Mouse (Mus musculus): Measurements from ENCODE around the gene Kcnj3.

Kcnj3 gene

DNA sequence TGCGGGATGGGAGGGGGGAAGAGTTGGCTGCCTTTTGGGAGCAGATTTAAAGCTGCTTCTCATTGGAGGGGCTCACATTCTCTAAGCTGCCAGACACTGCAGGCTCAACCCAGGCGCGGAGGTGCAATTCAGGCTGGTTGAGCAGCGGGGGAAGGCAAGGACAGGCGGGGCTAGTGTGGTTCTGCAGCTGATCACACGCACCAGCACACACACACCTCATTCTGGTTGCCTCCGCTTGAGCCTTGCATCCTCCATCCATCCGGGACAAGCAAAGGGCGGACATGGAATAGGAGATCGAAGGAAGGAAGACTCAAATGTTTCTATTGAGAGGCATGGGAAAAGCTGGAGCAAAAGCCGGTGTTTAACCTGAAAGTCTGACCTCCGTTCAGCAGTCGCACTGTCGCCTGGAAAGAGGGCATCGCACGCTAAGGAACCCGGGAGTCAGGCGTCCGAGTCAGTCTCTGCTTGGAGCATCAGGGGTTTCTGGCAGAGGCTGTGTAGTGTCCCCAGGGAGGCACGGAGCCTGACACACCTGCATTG, at the start of gene Kcnj3:
TSS of gene Kcnj3 (plus strand) at position 250 of the 540 bp plus-strand sequence.
- Histone ChIP-seq H3K36me3 (ENCODE audit: control insufficient read depth, insufficient read depth, low read length, poor library complexity, severe bottlenecking) (no peaks in the 10 kb centered on the region), H3K27me3 (ENCODE audit: control insufficient read depth, insufficient read depth, low read length, poor library complexity, severe bottlenecking) (no peaks in the 10 kb centered on the region)
- DNase-seq (ENCODE audit: low read depth, low spot score): no peak

DNA sequence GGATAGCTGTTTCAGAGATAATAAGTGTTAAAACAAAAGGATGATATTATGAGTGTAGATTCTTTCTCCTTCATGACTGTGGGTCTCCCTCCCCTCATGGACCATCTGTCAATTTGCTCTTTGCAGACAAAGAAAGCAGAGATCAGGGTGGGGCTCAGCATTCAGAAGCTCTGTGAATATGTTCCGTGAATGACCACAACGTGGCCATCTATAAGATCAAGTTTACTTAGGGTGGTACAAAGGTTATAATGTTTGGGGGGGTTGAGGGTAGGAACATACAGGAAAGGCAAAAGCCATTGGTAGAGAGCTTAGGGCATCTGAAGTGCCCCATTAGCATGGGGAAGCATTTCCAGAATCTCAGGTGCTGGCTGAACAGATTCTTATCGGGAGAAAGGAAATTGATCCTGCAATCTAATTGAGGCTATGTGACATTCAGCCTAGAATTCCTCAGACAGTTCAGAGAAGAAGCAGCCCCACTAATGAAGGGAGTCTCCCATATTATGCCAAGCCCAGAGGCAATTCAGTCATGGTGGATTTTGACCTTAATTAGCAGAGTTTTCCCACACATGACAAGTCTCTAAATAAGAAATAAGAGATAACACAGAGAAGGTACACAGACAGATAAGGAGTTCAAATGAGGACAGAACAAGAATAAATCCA, 45.3 kb upstream of the Kcnj3 start:
- no peak for DNase-seq (ENCODE audit: low read depth, low spot score)
- H3K36me3 ChIP-seq (ENCODE audit: control insufficient read depth, insufficient read depth, low read length, poor library complexity, severe bottlenecking): no peaks in the 10 kb centered on the region
- H3K27me3 ChIP-seq (ENCODE audit: control insufficient read depth, insufficient read depth, low read length, poor library complexity, severe bottlenecking): no peaks in the 10 kb centered on the region

DNA sequence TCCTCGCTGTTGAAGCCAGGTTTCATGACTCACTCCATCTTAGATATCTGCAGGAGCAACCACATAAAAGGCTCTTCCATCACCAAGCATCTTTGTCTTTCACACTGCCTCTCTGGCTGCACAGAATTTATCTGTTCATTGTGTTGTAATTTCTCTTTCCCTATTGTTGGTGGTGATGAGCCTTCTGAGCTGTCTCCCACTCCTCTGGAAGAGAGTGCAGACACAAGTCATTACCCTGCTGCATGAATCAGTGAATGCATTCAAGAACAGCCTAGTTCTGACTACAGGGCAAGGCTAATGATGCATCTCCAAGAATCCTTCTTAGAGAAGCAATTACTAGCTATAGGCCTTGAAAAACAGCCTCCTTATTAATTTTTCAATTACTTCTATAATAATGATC, 30.5 kb upstream of the Kcnj3 start:
- DNase-seq (ENCODE audit: low read depth, low spot score): no peak
- H3K36me3 ChIP-seq (ENCODE audit: control insufficient read depth, insufficient read depth, low read length, poor library complexity, severe bottlenecking): no peaks in the 10 kb centered on the region
- no peaks in the 10 kb centered on the region for H3K27me3 ChIP-seq (ENCODE audit: control insufficient read depth, insufficient read depth, low read length, poor library complexity, severe bottlenecking)

DNA sequence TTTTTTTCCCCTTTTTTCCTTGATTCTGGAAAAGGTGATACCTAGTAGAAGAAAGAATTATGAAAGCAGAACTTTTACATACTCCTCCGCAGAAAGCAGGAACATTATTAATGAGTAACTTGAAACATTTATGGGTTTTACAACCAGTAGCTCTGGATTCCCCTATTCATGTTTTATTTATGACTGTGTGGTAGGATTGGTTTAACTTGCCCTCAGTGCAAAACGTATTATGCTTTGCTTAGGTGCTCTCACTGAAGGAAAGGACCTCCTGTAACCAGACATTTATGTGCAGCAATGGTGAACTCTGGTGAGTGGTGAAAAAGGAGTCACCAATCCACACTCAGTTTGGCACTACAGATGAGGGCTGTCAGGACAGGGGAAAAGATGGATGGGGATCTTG, 8.1 kb upstream of the Kcnj3 start:
- no peaks in the 10 kb centered on the region for H3K27me3 ChIP-seq (ENCODE audit: control insufficient read depth, insufficient read depth, low read length, poor library complexity, severe bottlenecking)
- DNase-seq (ENCODE audit: low read depth, low spot score): no peak

DNA sequence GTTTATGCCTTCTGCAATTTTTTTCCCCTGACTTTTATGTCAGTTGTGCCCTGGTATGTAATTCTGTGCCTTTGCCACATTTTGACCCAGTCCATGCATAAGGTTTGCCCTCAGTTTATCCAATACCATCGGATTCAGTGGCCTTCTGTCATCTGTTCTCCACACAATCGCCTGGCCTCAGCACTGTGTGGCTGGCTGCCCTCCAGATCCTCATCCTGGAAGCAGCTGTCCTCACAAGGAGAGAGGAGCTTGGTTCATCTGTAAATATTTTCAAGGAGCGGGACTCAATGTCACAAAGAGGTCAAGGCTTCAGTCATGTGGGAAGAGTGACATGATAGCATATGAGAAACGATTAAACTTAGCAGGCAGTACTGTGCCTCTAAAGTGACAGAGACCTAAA, 3.7 kb upstream of the Kcnj3 start:
- no peaks in the 10 kb centered on the region for H3K27me3 ChIP-seq (ENCODE audit: control insufficient read depth, insufficient read depth, low read length, poor library complexity, severe bottlenecking)
- DNase-seq (ENCODE audit: low read depth, low spot score): no peak
- H3K36me3 ChIP-seq (ENCODE audit: control insufficient read depth, insufficient read depth, low read length, poor library complexity, severe bottlenecking): no peaks in the 10 kb centered on the region

More for the DNA sequence above, 8.1 kb upstream of the Kcnj3 start:
- no peaks in the 10 kb centered on the region for H3K36me3 ChIP-seq (ENCODE audit: control insufficient read depth, insufficient read depth, low read length, poor library complexity, severe bottlenecking)

DNA sequence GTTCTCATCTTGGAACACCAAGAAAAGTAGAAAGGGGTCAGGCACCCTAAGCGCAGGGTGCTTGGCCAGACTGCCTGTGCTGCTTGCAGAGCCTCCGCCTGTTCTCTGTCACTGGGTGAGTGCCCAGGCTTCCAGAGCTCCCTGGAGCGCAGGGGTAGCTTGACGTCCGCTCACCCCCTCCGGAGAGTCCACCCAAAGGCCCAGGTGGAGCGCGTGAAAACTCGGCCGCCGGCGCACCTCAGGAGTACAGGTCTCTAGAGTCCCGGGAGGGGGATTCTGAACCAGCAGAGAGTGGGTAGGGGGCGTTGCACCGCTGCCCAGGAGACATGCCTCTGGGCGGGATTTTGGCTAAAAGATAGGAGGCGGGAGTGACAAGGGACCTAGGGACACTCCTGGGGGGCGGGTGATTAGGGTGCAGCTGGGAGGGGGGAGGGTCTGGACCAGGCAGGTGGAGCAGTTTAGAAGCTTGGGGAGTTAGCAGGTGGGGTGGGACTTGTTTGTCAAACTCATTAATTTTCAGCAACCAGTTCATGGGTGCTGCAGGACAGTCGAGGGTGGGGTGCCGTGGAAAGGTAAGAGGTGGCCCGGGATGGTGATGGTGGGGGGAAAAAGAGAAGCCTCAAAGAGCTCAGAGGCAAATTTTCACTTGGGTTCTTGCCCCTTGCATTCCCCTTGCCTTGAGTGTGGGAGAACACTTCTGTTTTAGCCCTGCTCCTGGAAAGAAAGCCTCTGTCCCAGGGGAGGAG, 664 bp downstream of the Kcnj3 start:
- DNase-seq (ENCODE audit: low read depth, low spot score): no peak
- Histone ChIP-seq H3K27me3 (ENCODE audit: control insufficient read depth, insufficient read depth, low read length, poor library complexity, severe bottlenecking) (no peaks in the 10 kb centered on the region), H3K36me3 (ENCODE audit: control insufficient read depth, insufficient read depth, low read length, poor library complexity, severe bottlenecking) (no peaks in the 10 kb centered on the region)

DNA sequence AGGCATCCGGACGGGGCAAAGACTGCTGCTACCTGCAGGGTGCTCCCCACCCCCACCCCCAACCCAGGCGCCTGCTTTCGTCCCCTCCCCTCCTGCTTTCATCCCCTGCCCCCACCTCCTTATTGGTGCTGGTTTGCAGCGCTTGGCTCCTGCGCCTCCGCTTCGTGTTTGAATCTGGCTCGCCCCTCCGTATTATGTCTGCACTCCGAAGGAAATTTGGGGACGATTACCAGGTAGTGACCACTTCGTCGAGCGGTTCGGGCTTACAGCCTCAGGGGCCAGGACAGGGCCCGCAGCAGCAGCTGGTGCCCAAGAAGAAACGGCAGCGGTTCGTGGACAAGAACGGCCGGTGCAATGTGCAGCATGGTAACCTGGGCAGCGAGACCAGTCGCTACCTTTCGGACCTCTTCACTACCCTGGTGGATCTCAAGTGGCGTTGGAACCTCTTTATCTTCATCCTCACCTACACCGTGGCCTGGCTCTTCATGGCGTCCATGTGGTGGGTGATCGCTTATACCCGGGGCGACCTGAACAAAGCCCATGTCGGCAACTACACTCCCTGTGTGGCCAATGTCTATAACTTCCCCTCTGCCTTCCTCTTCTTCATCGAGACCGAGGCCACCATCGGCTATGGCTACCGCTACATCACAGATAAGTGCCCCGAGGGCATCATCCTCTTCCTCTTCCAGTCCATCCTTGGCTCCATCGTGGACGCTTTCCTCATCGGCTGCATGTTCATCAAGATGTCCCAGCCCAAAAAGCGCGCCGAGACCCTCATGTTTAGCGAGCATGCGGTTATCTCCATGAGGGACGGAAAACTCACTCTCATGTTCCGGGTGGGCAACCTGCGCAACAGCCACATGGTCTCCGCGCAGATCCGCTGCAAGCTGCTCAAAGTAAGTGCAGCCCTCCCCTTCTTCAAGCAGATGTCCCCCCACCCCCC, 1.5 kb downstream of the Kcnj3 start:
- H3K36me3 ChIP-seq (ENCODE audit: control insufficient read depth, insufficient read depth, low read length, poor library complexity, severe bottlenecking): no peaks in the 10 kb centered on the region
- no peak for DNase-seq (ENCODE audit: low read depth, low spot score)
- no peaks in the 10 kb centered on the region for H3K27me3 ChIP-seq (ENCODE audit: control insufficient read depth, insufficient read depth, low read length, poor library complexity, severe bottlenecking)

DNA sequence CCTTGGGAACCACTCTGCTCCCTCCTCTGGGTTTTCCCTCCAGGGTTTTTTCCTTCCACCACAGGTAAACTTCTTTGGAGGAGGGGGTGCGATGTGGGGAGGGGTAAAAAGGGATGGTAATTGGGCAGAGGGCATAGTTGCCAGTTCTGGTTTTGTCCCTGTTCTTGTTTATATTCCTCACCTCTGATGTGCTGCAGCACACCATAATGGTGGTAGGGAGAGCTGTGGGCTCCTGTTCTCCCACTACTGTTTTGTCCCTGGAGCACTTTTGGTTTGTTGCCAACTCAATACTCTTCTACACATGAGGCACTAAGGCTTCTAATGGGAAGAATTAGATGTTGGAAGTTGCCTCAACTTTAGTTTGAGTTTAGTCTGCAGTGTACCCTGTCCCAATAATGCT, 2.2 kb downstream of the Kcnj3 start:
- Histone ChIP-seq H3K36me3 (ENCODE audit: control insufficient read depth, insufficient read depth, low read length, poor library complexity, severe bottlenecking) (no peaks in the 10 kb centered on the region), H3K27me3 (ENCODE audit: control insufficient read depth, insufficient read depth, low read length, poor library complexity, severe bottlenecking) (no peaks in the 10 kb centered on the region)
- DNase-seq (ENCODE audit: low read depth, low spot score): no peak

DNA sequence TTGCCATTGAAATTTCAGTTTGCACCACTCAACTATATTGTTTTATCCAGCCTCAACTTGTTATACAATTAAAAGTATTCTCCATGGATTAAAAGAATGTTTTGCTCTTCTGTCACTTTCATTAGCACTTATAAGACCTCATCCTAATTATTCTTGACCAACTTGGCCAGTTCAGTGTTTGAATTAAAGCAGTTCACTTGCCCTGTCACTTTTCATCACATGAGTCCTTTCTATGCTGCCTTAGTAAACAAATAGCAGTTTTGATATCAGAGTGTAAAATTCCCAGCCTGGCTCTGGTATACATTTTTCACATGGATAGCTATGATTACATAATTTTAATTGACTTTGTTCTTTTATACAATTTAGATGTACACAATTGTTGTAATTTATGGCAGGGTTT, 3.4 kb downstream of the Kcnj3 start:
- DNase-seq (ENCODE audit: low read depth, low spot score): no peak
- no peaks in the 10 kb centered on the region for H3K36me3 ChIP-seq (ENCODE audit: control insufficient read depth, insufficient read depth, low read length, poor library complexity, severe bottlenecking)
- H3K27me3 ChIP-seq (ENCODE audit: control insufficient read depth, insufficient read depth, low read length, poor library complexity, severe bottlenecking): no peaks in the 10 kb centered on the region

DNA sequence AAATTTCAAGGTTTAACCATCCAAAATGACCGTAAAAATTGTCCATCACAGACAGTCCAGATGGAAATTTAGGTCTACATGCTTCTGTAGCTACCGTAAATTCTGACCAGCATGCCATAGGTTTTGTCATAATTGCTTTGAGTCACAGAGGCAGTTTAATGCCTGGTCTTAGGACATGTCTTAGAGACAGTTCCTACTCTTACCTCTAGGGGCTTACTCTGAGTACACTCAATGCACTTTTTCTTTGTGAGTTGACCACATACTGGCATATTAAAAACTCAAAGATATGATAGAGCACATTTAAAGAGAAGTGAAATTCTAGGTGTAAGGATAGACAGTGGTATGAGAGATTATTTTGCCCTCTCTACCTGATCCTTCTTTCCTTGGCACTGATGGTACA, 6.2 kb downstream of the Kcnj3 start:
- no peak for DNase-seq (ENCODE audit: low read depth, low spot score)
- no peaks in the 10 kb centered on the region for H3K36me3 ChIP-seq (ENCODE audit: control insufficient read depth, insufficient read depth, low read length, poor library complexity, severe bottlenecking)
- no peaks in the 10 kb centered on the region for H3K27me3 ChIP-seq (ENCODE audit: control insufficient read depth, insufficient read depth, low read length, poor library complexity, severe bottlenecking)

DNA sequence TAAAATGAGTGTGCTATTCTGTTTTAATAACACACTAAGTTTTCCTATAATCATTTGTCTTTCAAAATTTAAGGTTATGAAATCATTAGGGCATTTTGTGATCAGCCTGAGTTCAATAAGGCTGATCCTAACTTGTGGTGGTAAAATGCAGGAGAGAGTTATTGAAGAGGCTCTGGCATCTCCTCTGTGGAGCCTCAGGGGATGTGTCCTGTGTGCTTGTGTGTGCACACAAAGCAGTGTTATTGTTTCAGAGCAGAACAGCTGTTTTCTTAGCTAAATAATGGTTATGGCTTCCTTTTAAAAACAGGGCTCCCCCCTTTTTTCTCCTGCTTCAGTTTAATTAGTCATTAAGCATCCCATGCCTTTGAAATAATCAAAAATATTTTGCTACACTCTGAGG, 11.5 kb downstream of the Kcnj3 start:
- Histone ChIP-seq H3K36me3 (ENCODE audit: control insufficient read depth, insufficient read depth, low read length, poor library complexity, severe bottlenecking) (no peaks in the 10 kb centered on the region), H3K27me3 (ENCODE audit: control insufficient read depth, insufficient read depth, low read length, poor library complexity, severe bottlenecking) (no peaks in the 10 kb centered on the region)
- no peak for DNase-seq (ENCODE audit: low read depth, low spot score)

DNA sequence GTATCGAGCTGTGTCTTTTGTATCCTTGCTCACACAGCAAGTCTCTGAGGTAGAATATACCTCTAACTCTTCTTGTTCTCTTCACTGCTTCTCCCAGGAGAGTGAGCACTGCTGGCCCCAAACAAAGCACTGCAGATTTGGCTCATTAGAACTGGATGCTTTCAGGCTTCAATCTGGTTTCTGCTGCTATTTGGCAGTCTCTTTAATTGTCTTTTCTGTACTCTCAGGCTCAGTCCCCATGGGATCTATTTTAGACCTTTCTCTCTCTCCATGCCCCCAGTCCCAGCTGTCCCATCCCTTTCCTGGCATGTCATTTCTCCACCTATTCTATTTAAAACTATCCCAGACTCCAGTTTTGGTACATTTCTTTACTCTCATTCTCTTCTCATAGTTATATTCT, 15.0 kb downstream of the Kcnj3 start:
- Histone ChIP-seq H3K27me3 (ENCODE audit: control insufficient read depth, insufficient read depth, low read length, poor library complexity, severe bottlenecking) (no peaks in the 10 kb centered on the region), H3K36me3 (ENCODE audit: control insufficient read depth, insufficient read depth, low read length, poor library complexity, severe bottlenecking) (no peaks in the 10 kb centered on the region)
- no peak for DNase-seq (ENCODE audit: low read depth, low spot score)

DNA sequence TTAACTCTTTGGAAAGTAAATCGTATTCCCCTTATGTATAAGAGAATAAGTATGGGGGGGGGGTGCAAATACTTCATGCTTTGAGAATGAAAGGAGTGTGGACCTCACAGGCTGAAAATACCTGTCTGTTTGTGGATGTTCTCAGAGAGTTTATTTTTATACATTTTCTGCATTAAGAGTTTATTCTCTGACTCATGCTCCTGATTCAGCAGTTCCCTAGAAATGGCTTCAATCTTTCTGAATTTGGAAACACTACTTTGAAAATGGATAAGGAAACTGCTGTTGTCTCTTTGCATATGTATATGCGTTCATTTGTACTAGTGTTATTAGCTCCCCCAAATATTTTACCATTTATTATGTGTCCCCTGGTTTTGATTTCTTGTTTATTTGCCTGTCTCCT, 23.4 kb downstream of the Kcnj3 start:
- Histone ChIP-seq H3K36me3 (ENCODE audit: control insufficient read depth, insufficient read depth, low read length, poor library complexity, severe bottlenecking) (no peaks in the 10 kb centered on the region), H3K27me3 (ENCODE audit: control insufficient read depth, insufficient read depth, low read length, poor library complexity, severe bottlenecking) (no peaks in the 10 kb centered on the region)
- no peak for DNase-seq (ENCODE audit: low read depth, low spot score)

DNA sequence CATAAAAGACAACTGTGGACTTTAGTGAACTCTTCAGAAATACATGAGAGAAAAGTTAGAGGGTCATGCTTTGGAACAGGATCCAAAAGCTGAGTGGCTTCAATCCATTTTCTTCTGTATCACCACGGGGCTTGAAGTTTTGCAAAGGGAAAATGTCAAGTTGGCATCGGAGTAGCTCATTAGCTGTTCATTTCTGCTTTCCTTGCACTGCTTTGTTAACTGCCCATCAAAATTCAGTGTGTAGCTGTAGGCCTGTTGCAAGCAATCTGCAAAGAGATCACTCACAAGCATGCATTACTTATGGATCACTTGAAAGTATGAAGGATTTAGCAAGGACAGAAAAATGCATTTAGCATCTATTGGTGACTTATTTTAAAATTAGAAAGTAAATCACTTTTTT, 33.4 kb downstream of the Kcnj3 start:
- H3K36me3 ChIP-seq (ENCODE audit: control insufficient read depth, insufficient read depth, low read length, poor library complexity, severe bottlenecking): no peaks in the 10 kb centered on the region
- DNase-seq (ENCODE audit: low read depth, low spot score): no peak
- no peaks in the 10 kb centered on the region for H3K27me3 ChIP-seq (ENCODE audit: control insufficient read depth, insufficient read depth, low read length, poor library complexity, severe bottlenecking)

DNA sequence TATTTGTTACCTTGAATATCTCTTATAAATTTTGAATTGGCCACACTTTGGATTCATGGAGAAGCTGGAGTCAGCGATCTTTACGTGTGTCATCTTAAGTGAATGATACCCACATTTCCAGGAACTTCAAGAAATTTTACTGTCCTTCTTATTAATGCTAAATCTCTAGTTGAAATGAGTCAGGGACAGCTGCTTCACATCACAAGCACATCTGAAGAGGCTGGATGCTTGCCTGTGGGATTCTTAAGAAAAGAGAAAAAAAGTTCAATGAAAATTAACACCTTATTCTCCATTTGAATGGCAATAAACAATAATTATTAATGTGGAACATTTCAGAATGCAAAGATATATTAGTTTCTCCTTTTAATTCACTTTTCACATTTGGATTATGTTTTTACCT, 34.2 kb downstream of the Kcnj3 start:
- DNase-seq (ENCODE audit: low read depth, low spot score): no peak
- Histone ChIP-seq H3K36me3 (ENCODE audit: control insufficient read depth, insufficient read depth, low read length, poor library complexity, severe bottlenecking) (no peaks in the 10 kb centered on the region), H3K27me3 (ENCODE audit: control insufficient read depth, insufficient read depth, low read length, poor library complexity, severe bottlenecking) (no peaks in the 10 kb centered on the region)

Measured in splenic B cell, adult 2 months (primary cell).